14 mouse cellular contexts compared by ENCODE assay signal in the genomic region with DNA sequence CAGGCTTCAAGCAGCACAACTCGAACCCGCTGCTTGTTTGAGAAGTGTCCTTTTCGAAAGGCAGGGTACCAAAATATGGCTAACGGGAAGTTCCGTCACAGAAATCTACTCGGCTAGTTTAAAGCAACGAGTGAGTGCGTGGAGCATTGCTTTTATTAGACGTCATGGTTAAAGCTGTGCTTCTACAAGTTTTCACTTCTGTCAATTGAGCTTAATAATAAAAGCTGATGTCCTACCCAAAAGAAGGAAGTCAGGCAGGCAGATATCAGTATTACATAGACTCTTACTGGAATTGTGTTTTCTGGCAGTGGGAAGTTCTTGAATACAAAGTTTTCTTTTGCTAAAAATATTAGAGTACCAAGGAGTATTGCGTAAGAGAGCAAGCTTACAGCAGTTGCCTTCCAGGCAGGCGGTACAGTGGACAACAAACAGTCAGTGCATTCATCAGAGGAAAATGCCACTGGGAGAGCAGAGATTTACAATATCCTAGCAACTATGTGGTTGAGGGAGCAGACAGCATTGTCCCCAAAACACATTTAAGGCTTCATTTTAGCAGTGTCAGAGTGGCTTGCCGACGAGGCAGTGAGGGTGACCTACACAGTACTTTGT. TPM values are rescaled to one million over a fixed set of nuclear protein-coding genes. Genes with fewer than 3 reads are reported as not detected.
A peak's percentile ranks its signal among the peaks of the same experiment; 100 is the strongest.
DNase-seq lines count a peak whose midpoint lies in the region; TF ChIP-seq lines count a peak whose summit lies in the region.
"Had no signal": no experiment of that assay in that cellular context is flagged by ENCODE, and none has a peak within 500 bp of the region (broad histone marks: within the 10 kb centered on the region; RNA-seq: fewer than 3 reads in every experiment).

No protein-coding gene starts in this region.

- H3K27ac ChIP-seq in heart, adult 2 months, result no peak overlapping the region
- peak overlapping the region; percentile 80 for H3K27ac ChIP-seq in brown adipose tissue, adult 24 weeks (replicated peaks; ENCODE audit: low read depth, low read length)
- peak overlapping the region; percentile 21; the same call in 1 of the 2 replicates for H3K27ac ChIP-seq in macrophage
- H3K27ac ChIP-seq: limb, embryonic 10.5 days had no signal

- H3K9ac ChIP-seq in heart, adult 2 months (ENCODE audit: low read depth, low read length), result no peak overlapping the region

- DNase-seq in heart, adult 8-10 months (ENCODE audit: low spot score), result peak; percentile 28
- no peak for DNase-seq in heart, adult 2 months
- DNase-seq in 3T3-L1 (ENCODE audit: low read depth, low spot score), result peak; percentile 29
- DNase-seq in gastrocnemius, adult 8-10 months (ENCODE audit: low spot score in 2 of 2), result no peak
- DNase-seq in cerebellum, adult 18-20 months, result no peak
- DNase-seq in kidney, postnatal 10 days, result no peak
- DNase-seq: cerebellum, postnatal 14 days; heart, postnatal 10 days; kidney, postnatal 14 days; right cerebral cortex, postnatal 25 days had no signal

- H3K4me3 ChIP-seq in heart, adult 2 months, result no peak overlapping the region
- H3K4me3 ChIP-seq in brown adipose tissue, adult 24 weeks (ENCODE audit: insufficient read depth, low read depth, low read length), result no peak overlapping the region
- no peak overlapping the region for H3K4me3 ChIP-seq in macrophage (ENCODE audit: inconsistent target)
- H3K4me3 ChIP-seq: erythroblast, embryonic 14.5 days; limb, embryonic 10.5 days had no signal

- WGBS in heart, adult 2 months, result 80% methylated on average over 13 of the region's 13 CpGs
- WGBS in macrophage (ENCODE audit: missing documents), result 59% methylated on average over 12 of the region's 13 CpGs

- TF ChIP-seq CTCF in heart, adult 2 months (IDR thresholded peaks at IDR 0.05), result no peak

- no peaks in the 10 kb centered on the region for H3K27me3 ChIP-seq in heart, adult 2 months (ENCODE audit: control insufficient read depth, insufficient read depth, low read length)

- H3K4me1 ChIP-seq in heart, adult 2 months (ENCODE audit: control insufficient read depth, insufficient read depth, low read length), result no peaks in the 10 kb centered on the region; the same call in 1 of the 2 replicates
- H3K4me1 ChIP-seq in brown adipose tissue, adult 24 weeks (ENCODE audit: control insufficient read depth, insufficient read depth, insufficient read length, low read length), result no peaks in the 10 kb centered on the region

- no peak for TF ChIP-seq POLR2A in heart, adult 2 months (IDR thresholded peaks at IDR 0.05; ENCODE audit: insufficient read depth, low read depth, low read length)

- intact Hi-C loops in heart, adult 2 months (cut with DNase I), result no loop called here

- TF ChIP-seq EP300 in heart, adult 2 months (IDR thresholded peaks at IDR 0.05; ENCODE audit: insufficient read depth, low read depth, low read length), result no peak

- H3K36me3 ChIP-seq in heart, adult 2 months (ENCODE audit: control insufficient read depth, insufficient read depth, low read length), result no peaks in the 10 kb centered on the region
- no peaks in the 10 kb centered on the region for H3K36me3 ChIP-seq in macrophage (ENCODE audit: inconsistent target)

- H3K79me2 ChIP-seq in heart, adult 2 months (replicated peaks; ENCODE audit: control insufficient read depth, insufficient read depth, low read length), result no peaks in the 10 kb centered on the region
- H3K79me2 ChIP-seq in macrophage (ENCODE audit: inconsistent target), result no peaks in the 10 kb centered on the region

RNA-seq across cellular contexts. Expression of a gene that starts 13.7 kb away (rescaled TPM):
- under 1 TPM; 0.33 to 0.57 (median 0.40) TPM for total RNA-seq in heart, adult 8-10 months (2022)
- under 1 TPM; 0.27 to 0.42 TPM for total RNA-seq in heart, adult 2 months (2021)
- 0.25 and 0.32 TPM in 2 replicates for polyA plus RNA-seq in heart, adult 2 months (2012; rRNA removed)
- 0.40 and 0.46 TPM in 2 replicates for polyA plus RNA-seq in brown adipose tissue, adult 24 weeks (2012; ENCODE audit: insufficient read depth, insufficient read length, missing spikeins)
- 1 to 10 TPM in 6 of 26 experiments, under 1 TPM in 18, not detected in 2; 0.11 to 2.1 (median 0.57) TPM for total RNA-seq in macrophage (2018; cell fraction: chromatin; rRNA removed)
- total RNA-seq in macrophage (2018; cell fraction: cytosol; rRNA removed), result 1 to 10 TPM in 2 of 26 experiments, under 1 TPM in 24; 0.23 to 1.0 (median 0.52) TPM
- total RNA-seq in macrophage (2018; cell fraction: nucleus; rRNA removed), result 1 to 10 TPM in 11 of 26 experiments, under 1 TPM in 15; 0.18 to 2.4 (median 0.92) TPM
- 0.25 to 0.60 TPM (median 0.47 TPM) in 3 replicates for polyA plus RNA-seq in macrophage (2018)
- total RNA-seq in gastrocnemius, adult 8-10 months (2022), result 10 to 100 TPM in 2 of 4 experiments, 1 to 10 TPM in 2; 8.3 to 13.8 (median 9.4) TPM

RNA-seq across cellular contexts. Expression of a gene that starts 39.3 kb away (rescaled TPM):
- total RNA-seq in heart, adult 8-10 months (2022), result 10 to 100 TPM in 3 of 4 experiments, 1 to 10 TPM in 1; 6.4 to 16.6 (median 13.0) TPM
- total RNA-seq in heart, adult 2 months (2021), result 10 to 100 TPM; 12.6 to 14.3 TPM
- polyA plus RNA-seq in heart, adult 2 months (2012; rRNA removed), result 13.0 and 15.8 TPM in 2 replicates
- polyA plus RNA-seq in brown adipose tissue, adult 24 weeks (2012; ENCODE audit: insufficient read depth, insufficient read length, missing spikeins), result 6.6 and 7.2 TPM in 2 replicates
- total RNA-seq in macrophage (2018; cell fraction: chromatin; rRNA removed), result 10 to 100 TPM in 23 of 26 experiments, 1 to 10 TPM in 3; 6.1 to 43.5 (median 24.8) TPM
- 1 to 10 TPM; 1.5 to 7.1 (median 4.7) TPM for total RNA-seq in macrophage (2018; cell fraction: cytosol; rRNA removed)
- 10 to 100 TPM in 17 of 26 experiments, 1 to 10 TPM in 9; 4.3 to 48.6 (median 13.0) TPM for total RNA-seq in macrophage (2018; cell fraction: nucleus; rRNA removed)
- polyA plus RNA-seq in macrophage (2018), result 4.1 to 6.9 TPM (median 5.7 TPM) in 3 replicates
- 1 to 10 TPM; 6.4 to 8.8 (median 7.4) TPM for total RNA-seq in gastrocnemius, adult 8-10 months (2022)

Comparison
In these comparisons a context has a peak if more than half of its experiments do, and no peak if none do; other contexts are left out.
1. DNase-seq: peak in heart, adult 8-10 months (single experiment) and 3T3-L1 (single experiment); none in heart, adult 2 months (0 of 2), gastrocnemius, adult 8-10 months (0 of 2), cerebellum, adult 18-20 months (0 of 2) and kidney, postnatal 10 days (single experiment).
2. RNA of a gene that starts 13.7 kb away (total RNA-seq): 8.3 to 13.8 TPM in gastrocnemius, adult 8-10 months; 0.33 to 0.57 TPM in heart, adult 8-10 months and 0.27 to 0.42 TPM in heart, adult 2 months; every median in the first group is over 4 times any median in the second.